Mouse (Mus musculus) heart, postnatal 0 days (tissue): ENCODE data around the gene Greb1. TPM values are rescaled to one million over a fixed set of nuclear protein-coding genes. Genes with fewer than 3 reads are reported as not detected.

ENCODE experiments used
- ATAC-seq: fragments of 200-750 bp; cut with Nextera tagmentation; 2 replicates; pipeline ENCODE4 v1.8.0; 2017; ENCODE audit warnings: low read depth, moderate number of reproducible peaks, moderate library complexity; ENCODE audit not compliant: insufficient read depth
- DNase-seq: peaks from one replicate; pipeline ENCODE4 v3.0.0-alpha.2; 2016; ENCODE audit warnings: low spot score
- H3K27ac ChIP-seq: fragments of 300-500 bp; sonication (generic); 2 replicates; pipeline ENCODE4 v1.5.1; 2014; ENCODE audit warnings: low read depth, mild to moderate bottlenecking
- H3K27me3 ChIP-seq: fragments of 300-500 bp; sonication (generic); 2 replicates; pipeline ENCODE4 v1.6.1; 2014; ENCODE audit warnings: low read length, mixed read lengths; ENCODE audit not compliant: control insufficient read depth, insufficient read depth
- H3K36me3 ChIP-seq: fragments of 300-500 bp; sonication (generic); replicated peaks from 2 replicates; pipeline ENCODE4 v1.6.1; 2014; ENCODE audit warnings: low read length, mixed read lengths; ENCODE audit not compliant: control insufficient read depth, insufficient read depth
- H3K4me1 ChIP-seq: fragments of 300-500 bp; sonication (generic); 2 replicates; pipeline ENCODE4 v1.6.1; 2014; ENCODE audit warnings: antibody characterized with exemption; ENCODE audit not compliant: control insufficient read depth, insufficient read depth
- H3K4me2 ChIP-seq: fragments of 300-500 bp; sonication (generic); 2 replicates; pipeline ENCODE4 v1.6.1; 2014; ENCODE audit warnings: low read depth, mild to moderate bottlenecking, low read length, moderate library complexity
- H3K4me3 ChIP-seq: fragments of 300-500 bp; sonication (generic); 2 replicates; pipeline ENCODE4 v1.5.1; 2014; ENCODE audit warnings: low read depth, low read length
- H3K9ac ChIP-seq: fragments of 300-500 bp; sonication (generic); replicated peaks from 2 replicates; pipeline ENCODE4 v1.6.1; 2014; ENCODE audit warnings: low read depth, low read length, mixed read lengths
- H3K9me3 ChIP-seq: fragments of 300-500 bp; sonication (generic); replicated peaks from 2 replicates; pipeline ENCODE4 v1.6.1; 2016; ENCODE audit warnings: low read length; ENCODE audit not compliant: control insufficient read depth
- CTCF ChIP-seq: IDR thresholded peaks from 2 replicates; pipeline ENCODE4 v1.5.1; 2016; ENCODE audit warnings: antibody characterized with exemption, control low read depth, low read depth
- EP300 ChIP-seq: IDR thresholded peaks from 2 replicates; pipeline ENCODE4 v1.6.1; 2016; ENCODE audit warnings: antibody characterized with exemption, low read depth
- WGBS: fragments of 180-500 bp; shearing (Covaris S2); extraction: QIAGEN DNeasy Blood & Tissue Kit; methylation state at CpG from one replicate; pipeline ENCODE4 v1.1.7; 2014; 5-methylcytosine and 5-hydroxymethylcytosine counted together
- polyA plus RNA-seq: library from polyadenylated mRNA; unstranded; fragments of >200 nt; fragmentation: Nextera tagmentation; extraction: Ambion mirVana; gene quantifications from 2 replicates; pipeline ENCODE4 v1.2.1, GENCODE M21; 2015
- total RNA-seq: library from RNA; depleted of rRNA; stranded (reverse); fragments of >200 nt; gene quantifications from 2 replicates; pipeline ENCODE4 v1.2.3, GENCODE M21; 2014; ENCODE audit warnings: low replicate concordance

Greb1 gene
- total and polyA plus RNA-seq, 2 experiments from 2014 or later, result 0.11 to 0.15 TPM

DNA sequence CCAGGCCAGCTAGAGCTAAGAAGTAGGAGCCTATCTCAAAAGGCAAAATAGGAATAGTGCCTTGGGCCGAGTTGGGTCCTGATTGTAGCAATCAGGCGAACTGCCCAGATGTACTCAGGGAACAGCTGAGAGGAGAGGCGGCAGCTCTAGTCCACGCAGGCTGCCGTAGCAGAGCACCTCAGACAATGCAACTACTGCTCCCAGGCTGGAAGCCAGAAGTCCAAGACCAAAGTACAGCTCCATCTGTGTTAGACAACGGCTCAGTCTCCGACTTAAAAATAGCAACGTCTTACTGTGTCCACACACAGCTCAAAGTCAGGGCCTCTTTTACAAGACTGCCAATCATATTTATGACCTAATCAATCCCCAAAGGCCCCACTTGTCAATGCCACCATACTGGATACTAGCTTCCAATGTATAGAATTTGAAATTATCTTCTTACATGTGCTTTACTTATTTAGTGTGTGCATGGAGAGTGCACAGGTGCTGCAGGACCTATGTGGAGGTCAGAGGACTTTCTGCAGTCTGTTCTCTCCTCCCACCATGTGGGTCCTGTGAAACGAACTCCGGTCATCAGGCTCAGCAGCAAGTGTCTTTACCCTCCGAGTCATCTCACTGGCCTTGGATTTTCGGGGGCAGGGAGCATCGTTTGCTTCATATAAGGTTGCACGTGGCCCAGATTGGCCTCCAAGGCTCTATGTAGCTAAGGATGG is 19.5 kb downstream of the Greb1 start:
- Histone ChIP-seq H3K9ac (no peak overlapping the region), H3K9me3 (no peaks in the 10 kb centered on the region)
- WGBS, result 54% methylated on average over 14 of the region's 14 CpGs

DNA sequence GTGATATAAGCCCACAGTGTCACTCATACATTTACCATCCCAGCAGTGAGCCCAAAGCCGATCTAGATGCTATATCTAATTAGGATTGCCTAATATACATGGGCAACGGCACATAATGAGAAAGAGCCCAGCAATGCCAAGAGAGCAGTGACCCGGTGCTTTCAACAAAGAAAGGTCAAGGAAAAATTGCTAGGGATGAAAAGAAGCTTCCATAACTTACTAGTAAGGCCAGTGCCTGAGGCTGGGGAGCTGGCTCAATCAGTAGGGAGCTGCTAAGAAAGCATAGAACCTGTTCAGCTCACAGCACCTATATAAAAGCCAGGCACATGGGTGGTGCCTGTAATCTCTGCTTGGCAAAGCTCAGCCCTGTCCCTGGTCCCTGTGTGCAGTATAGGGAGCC is 20.4 kb downstream of the Greb1 start:
- no peak overlapping the region for H3K9ac ChIP-seq
- H3K9me3 ChIP-seq, result no peaks in the 10 kb centered on the region
- 83% methylated on average over 3 of the region's 3 CpGs for WGBS
- DNase-seq, result no peak
- H3K36me3 ChIP-seq, result no peaks in the 10 kb centered on the region
- no peak for ATAC-seq
- no peak for TF ChIP-seq EP300
- no peak for TF ChIP-seq CTCF
- H3K27me3 ChIP-seq, result no peaks in the 10 kb centered on the region
- no peak overlapping the region for H3K4me3 ChIP-seq
- H3K4me2 ChIP-seq, result no peak overlapping the region
- H3K27ac ChIP-seq, result no peak overlapping the region
- H3K4me1 ChIP-seq, result no peaks in the 10 kb centered on the region

More for the DNA sequence above, 19.5 kb downstream of the Greb1 start:
- no peak for TF ChIP-seq CTCF
- no peak for TF ChIP-seq EP300
- Histone ChIP-seq H3K4me1 (no peaks in the 10 kb centered on the region), H3K27ac (no peak overlapping the region), H3K4me2 (no peak overlapping the region), H3K4me3 (no peak overlapping the region), H3K36me3 (no peaks in the 10 kb centered on the region), H3K27me3 (no peaks in the 10 kb centered on the region)
- ATAC-seq (no peak), DNase-seq (no peak)

DNA sequence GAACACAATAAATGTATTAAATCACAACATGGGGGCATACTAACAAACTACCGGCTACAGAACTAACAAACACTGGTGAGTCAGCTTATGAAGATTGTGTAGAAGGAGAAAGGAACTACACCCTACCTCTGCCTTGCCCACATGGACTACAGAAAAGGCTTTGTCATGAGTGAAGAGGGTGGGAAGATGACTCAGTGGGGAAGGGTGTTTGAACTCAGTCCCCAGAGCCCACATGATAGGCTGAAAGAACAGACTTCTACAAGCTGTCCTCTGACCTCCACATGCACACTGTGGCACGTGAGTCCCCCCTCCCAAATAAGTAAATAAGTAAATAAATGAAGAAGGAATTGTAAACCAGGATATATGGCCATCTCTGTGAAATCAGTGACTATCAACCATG is 21.5 kb downstream of the Greb1 start:
- no peak overlapping the region for H3K4me3 ChIP-seq
- no peak for ATAC-seq
- H3K4me2 ChIP-seq, result no peak overlapping the region
- 74% methylated on average over 2 of the region's 2 CpGs for WGBS
- TF ChIP-seq EP300 (no peak), CTCF (no peak)
- H3K36me3 ChIP-seq, result no peaks in the 10 kb centered on the region
- H3K4me1 ChIP-seq, result no peaks in the 10 kb centered on the region
- no peak for DNase-seq
- no peaks in the 10 kb centered on the region for H3K27me3 ChIP-seq
- no peak overlapping the region for H3K27ac ChIP-seq
- no peaks in the 10 kb centered on the region for H3K9me3 ChIP-seq
- H3K9ac ChIP-seq, result no peak overlapping the region

DNA sequence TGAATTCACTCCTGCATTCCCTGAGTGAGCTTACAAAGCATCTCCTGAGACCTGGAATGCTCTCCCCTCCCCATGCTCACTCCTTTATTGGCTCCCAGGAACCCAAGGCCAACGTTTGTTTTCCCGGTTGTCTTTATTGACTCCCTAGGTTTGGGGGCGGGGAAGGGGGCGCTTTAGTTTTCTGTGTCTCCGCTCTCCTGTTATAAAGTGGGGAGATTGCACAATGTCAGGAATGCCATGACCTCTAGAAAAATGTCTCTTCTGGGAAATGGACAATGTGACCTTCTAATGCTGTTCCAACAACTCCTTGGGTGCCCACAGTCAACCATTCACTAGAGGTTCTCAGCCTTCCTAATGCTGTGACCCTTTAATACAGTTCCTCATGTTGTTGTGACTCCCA is 22.2 kb downstream of the Greb1 start:
- ATAC-seq, result no peak
- H3K4me3 ChIP-seq, result no peak overlapping the region
- WGBS, result 86% methylated on average over 5 of the region's 5 CpGs

DNA sequence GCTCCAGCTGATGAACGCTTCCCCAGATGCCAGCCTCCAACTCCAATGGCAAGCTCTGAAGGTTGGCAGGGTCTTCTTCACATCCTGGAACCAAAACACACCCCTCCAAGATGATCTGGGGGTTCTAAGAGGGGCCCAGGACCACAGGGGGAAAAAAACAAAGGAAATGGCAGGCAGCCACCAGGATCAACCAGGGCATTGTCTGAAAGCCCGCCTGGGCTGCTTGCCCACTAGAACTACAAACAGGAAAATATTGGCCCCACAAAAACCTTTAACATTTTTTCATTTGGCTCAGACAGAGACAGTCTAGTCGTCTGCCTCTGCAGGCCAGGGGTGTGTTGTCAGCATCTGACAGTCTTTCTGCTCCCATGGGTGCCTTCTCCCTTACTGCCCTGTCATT is 25.3 kb downstream of the Greb1 start:
- H3K27me3 ChIP-seq, result no peaks in the 10 kb centered on the region
- TF ChIP-seq EP300 (no peak), CTCF (no peak)
- H3K36me3 ChIP-seq, result no peaks in the 10 kb centered on the region
- no peaks in the 10 kb centered on the region for H3K4me1 ChIP-seq
- no peak for DNase-seq
- H3K4me3 ChIP-seq, result no peak overlapping the region
- no peak overlapping the region for H3K27ac ChIP-seq
- H3K9me3 ChIP-seq, result no peaks in the 10 kb centered on the region
- no peak for ATAC-seq
- H3K9ac ChIP-seq, result no peak overlapping the region
- WGBS, result 67% methylated on average over 3 of the region's 3 CpGs
- no peak overlapping the region for H3K4me2 ChIP-seq

More for the DNA sequence above, 22.2 kb downstream of the Greb1 start:
- Histone ChIP-seq H3K9me3 (no peaks in the 10 kb centered on the region), H3K27me3 (no peaks in the 10 kb centered on the region), H3K4me2 (no peak overlapping the region), H3K36me3 (no peaks in the 10 kb centered on the region), H3K27ac (no peak overlapping the region), H3K9ac (no peak overlapping the region), H3K4me1 (no peaks in the 10 kb centered on the region)
- DNase-seq, result no peak
- TF ChIP-seq CTCF (no peak), EP300 (no peak)

DNA sequence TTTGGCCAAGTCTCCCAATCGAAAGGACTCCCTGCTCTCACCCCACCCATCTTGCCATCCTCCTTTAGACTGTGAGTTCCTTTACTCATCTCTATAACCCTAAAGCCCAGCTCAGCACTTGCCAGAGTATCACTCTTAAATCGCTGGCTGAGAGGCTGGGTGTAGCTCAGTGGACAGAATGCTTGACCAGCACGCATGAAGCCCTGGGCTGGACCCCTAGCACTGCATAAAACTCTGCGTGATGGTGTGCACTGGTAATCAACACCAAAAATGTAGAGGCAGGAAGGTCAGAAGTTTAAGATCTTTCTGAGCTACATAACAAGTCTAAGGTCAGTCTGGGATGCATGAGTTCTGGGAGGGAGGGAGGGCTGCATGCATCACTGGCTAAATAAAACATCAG is 26.1 kb downstream of the Greb1 start:
- ATAC-seq (no peak), DNase-seq (no peak)
- no peaks in the 10 kb centered on the region for H3K4me1 ChIP-seq
- no peak overlapping the region for H3K9ac ChIP-seq
- no peak overlapping the region for H3K4me3 ChIP-seq
- H3K27ac ChIP-seq, result no peak overlapping the region
- no peaks in the 10 kb centered on the region for H3K27me3 ChIP-seq
- H3K9me3 ChIP-seq, result no peaks in the 10 kb centered on the region
- TF ChIP-seq CTCF (no peak), EP300 (no peak)
- H3K4me2 ChIP-seq, result no peak overlapping the region
- no peaks in the 10 kb centered on the region for H3K36me3 ChIP-seq
- WGBS, result 86% methylated on average over 4 of the region's 4 CpGs
